Mouse (Mus musculus): ENCODE measurements around the gene Ntmt1. TPM values are rescaled to one million over a fixed set of nuclear protein-coding genes. Genes with fewer than 3 reads are reported as not detected.
A peak's percentile ranks its signal among the peaks of the same experiment; 100 is the strongest.

The Ntmt1 gene
- total RNA-seq, 2 experiments from 2014 or later, result 38.9 to 41.9 TPM

GRCm38 (mm10) chr2:30859782-30860181 lies 52.2 kb downstream of the Ntmt1 start:
- DNase-seq (ENCODE audit: low spot score in 2 of 2), result no peak

- DNase-seq (ENCODE audit: low spot score in 2 of 2), result no peak
These were observed 54.5 kb downstream of the Ntmt1 start for GRCm38 (mm10) chr2:30862081-30862480.

GRCm38 (mm10) chr2:30863574-30863973 lies 55.9 kb downstream of the Ntmt1 start:
- no peak for DNase-seq (ENCODE audit: low spot score in 2 of 2)

- no peak for DNase-seq (ENCODE audit: low spot score in 2 of 2)
These were observed 57.3 kb downstream of the Ntmt1 start for GRCm38 (mm10) chr2:30864968-30865381.

DNA sequence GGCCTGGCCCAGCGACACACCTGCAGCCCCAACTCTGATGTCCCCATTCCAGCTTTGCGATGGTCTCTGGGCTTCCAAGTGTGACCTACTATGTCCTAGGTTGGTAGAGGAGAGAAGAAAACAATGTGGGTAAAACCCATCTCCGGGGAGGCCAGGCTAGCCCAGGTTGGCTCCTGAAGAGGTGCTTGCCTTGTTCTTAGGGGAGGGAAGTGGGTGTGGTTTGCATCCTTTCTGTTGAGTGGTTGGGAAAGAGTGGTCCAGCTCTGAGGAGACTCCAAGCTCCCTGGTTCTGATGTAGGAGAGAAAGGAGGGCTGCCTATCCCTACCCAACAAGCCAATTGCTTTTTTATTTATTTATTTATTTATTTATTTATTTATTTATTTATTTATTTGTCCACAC lies 57.8 kb downstream of the Ntmt1 start:
- no peak for DNase-seq (ENCODE audit: low spot score in 2 of 2)

DNA sequence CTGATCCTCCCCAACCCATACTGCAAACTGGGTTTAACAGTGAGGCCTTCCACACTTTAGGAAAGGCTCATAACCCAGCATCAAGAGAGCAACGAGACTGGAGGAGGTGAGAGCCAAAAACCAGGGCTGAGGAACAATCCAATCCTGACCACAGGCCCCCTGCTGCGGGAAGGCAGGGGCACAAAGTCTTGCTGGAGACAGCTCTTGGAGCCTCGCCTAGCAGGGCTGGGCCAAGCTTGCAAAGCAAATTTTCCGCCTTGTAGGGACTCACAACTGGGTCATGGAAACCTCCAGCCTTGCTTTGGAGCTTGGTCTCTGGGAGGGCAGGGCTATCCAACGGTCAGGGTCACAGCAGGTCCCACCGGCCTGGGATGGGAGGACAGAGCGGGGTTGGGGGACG lies 63.2 kb downstream of the Ntmt1 start:
- peak; percentile 26 to 69 for DNase-seq (ENCODE audit: low spot score in 2 of 2)

Other genes starting within 250 kb of the Ntmt1 start
- gene Cstad, start 212.8 kb upstream of the Ntmt1 start, total RNA-seq (2021), result 1 to 10 TPM; 7.5 to 9.3 TPM
- gene 1700001O22Rik, start 4.2 kb upstream of the Ntmt1 start, total RNA-seq (2021), result 1 to 10 TPM; 2.9 to 3.8 TPM
- gene Asb6, start 22.5 kb downstream of the Ntmt1 start, total RNA-seq (2021), result 10 to 100 TPM; 33.7 to 34.9 TPM
- gene Prrx2, start 27.1 kb downstream of the Ntmt1 start, total RNA-seq (2021), result 1 to 10 TPM; 2.9 to 5.0 TPM
- 1 to 10 TPM; 4.4 to 5.8 TPM for gene Ptges, start 122.0 kb downstream of the Ntmt1 start, total RNA-seq (2021)
- gene Tor1b, start 145.1 kb downstream of the Ntmt1 start, total RNA-seq (2021), result 10 to 100 TPM; 38.8 TPM
- 10 to 100 TPM; 47.0 to 54.0 TPM for gene Tor1a, start 160.1 kb downstream of the Ntmt1 start, total RNA-seq (2021)
- 10 to 100 TPM; 51.0 to 52.8 TPM for gene BC005624, start 174.4 kb downstream of the Ntmt1 start, total RNA-seq (2021)
- 10 to 100 TPM; 84.0 to 85.6 TPM for gene Usp20, start 174.5 kb downstream of the Ntmt1 start, total RNA-seq (2021)